Mouse (Mus musculus): ENCODE measurements around the gene Mllt1. TPM values are rescaled to one million over a fixed set of nuclear protein-coding genes. Genes with fewer than 3 reads are reported as not detected.

Gene Mllt1
- total and polyA plus RNA-seq, 3 experiments = 25.0 to 63.0 TPM; not detected in 1

GRCm38 (mm10) chr17:56855421-56855820, 79.8 kb downstream of the Mllt1 start:
- no peaks in the 10 kb centered on the region for H3K79me2 ChIP-seq (ENCODE audit: control insufficient read depth, insufficient read depth, low read length, poor library complexity)
- peak; percentile 56 for DNase-seq (ENCODE audit: low read depth, low spot score)
- no peak overlapping the region for H3K9ac ChIP-seq (ENCODE audit: control insufficient read depth, low read depth, low read length, poor library complexity, severe bottlenecking)
- no peaks in the 10 kb centered on the region for H3K27me3 ChIP-seq (ENCODE audit: control insufficient read depth in 1 of 2, insufficient read depth in 2 of 2, low read length in 2 of 2)
- H3K4me3 ChIP-seq (ENCODE audit: control insufficient read depth in 1 of 2, insufficient read depth in 1 of 2, low read depth in 2 of 2, low read length in 2 of 2) = no peak overlapping the region
- H3K4me1 ChIP-seq (ENCODE audit: control insufficient read depth in 1 of 2, insufficient read depth in 2 of 2, low read length in 2 of 2) = peaks cover 8 to 10% of the 10 kb centered on the region in 2 experiments; a peak in 3 of 4 replicates
- H3K36me3 ChIP-seq (ENCODE audit: control insufficient read depth in 1 of 2, insufficient read depth in 2 of 2, low read length in 2 of 2) = peaks cover 0 to 5% of the 10 kb centered on the region in 2 experiments; a peak in 2 of 4 replicates
- TF ChIP-seq MAZ (IDR thresholded peaks at IDR 0.05; ENCODE audit: low read depth, low read length) = no peak
- TF ChIP-seq BHLHE40 (IDR thresholded peaks at IDR 0.05; ENCODE audit: borderline replicate concordance, low read depth, low read length) = peak; percentile 31; the same call in 1 of the 2 replicates
- TF ChIP-seq MEF2A (IDR thresholded peaks at IDR 0.05; ENCODE audit: extremely low read depth, insufficient replicate concordance, low read depth, low read length, poor library complexity, severe bottlenecking) = no peak
- 0 out of 4 replicates have a peak, but pooled peaks of 1 of the 2 experiments have one; percentile 16 for TF ChIP-seq EP300 (IDR thresholded peaks at IDR 0.05; ENCODE audit: low read depth in 1 of 2, low read length in 2 of 2)
- no peak for TF ChIP-seq KAT2A (conservative IDR thresholded peaks at IDR 0.05; ENCODE audit: low read depth, low read length)
- TF ChIP-seq CTCF (IDR thresholded peaks at IDR 0.05 in 2 of 3, conservative IDR thresholded peaks at IDR 0.05 in 1 of 3; ENCODE audit: control insufficient read depth in 1 of 3, insufficient read depth in 1 of 3, low read depth in 2 of 3, low read length in 3 of 3, poor library complexity in 1 of 3, severe bottlenecking in 1 of 3) = no peak
- TF ChIP-seq USF1 (IDR thresholded peaks at IDR 0.05; ENCODE audit: low read depth, low read length) = no peak
- no peak for TF ChIP-seq RCOR1 (IDR thresholded peaks at IDR 0.05; ENCODE audit: low read depth, low read length)
- no peak for TF ChIP-seq CHD1 (IDR thresholded peaks at IDR 0.05; ENCODE audit: low read depth, low read length)
- TF ChIP-seq MXI1 (IDR thresholded peaks at IDR 0.05; ENCODE audit: low read depth, low read length) = no peak
- TF ChIP-seq SIN3A (IDR thresholded peaks at IDR 0.05; ENCODE audit: low read length) = no peak
- TF ChIP-seq ETS1 (IDR thresholded peaks at IDR 0.05; ENCODE audit: low read depth, low read length) = 0 out of 2 replicates have a peak, but pooled peaks have one; percentile 15
- no peak for TF ChIP-seq JUND (IDR thresholded peaks at IDR 0.05; ENCODE audit: low read depth, low read length)
- no peak for TF ChIP-seq MYB (IDR thresholded peaks at IDR 0.05; ENCODE audit: low read depth, low read length)
- TF ChIP-seq ELF1 (IDR thresholded peaks at IDR 0.05; ENCODE audit: low read depth, low read length) = no peak
- TF ChIP-seq UBTF (IDR thresholded peaks at IDR 0.05; ENCODE audit: borderline replicate concordance, insufficient read depth, low read depth, low read length) = no peak
- TF ChIP-seq GATA1 (IDR thresholded peaks at IDR 0.05; ENCODE audit: low read depth, low read length) = no peak
- peak; percentile 40 for TF ChIP-seq TAL1 (IDR thresholded peaks at IDR 0.05; ENCODE audit: low read length)
- no peak for TF ChIP-seq GABPA (IDR thresholded peaks at IDR 0.05; ENCODE audit: low read depth, low read length)
- TF ChIP-seq TBP (IDR thresholded peaks at IDR 0.05; ENCODE audit: low read depth, low read length) = no peak
- TF ChIP-seq POLR2AphosphoS5 (IDR thresholded peaks at IDR 0.05; ENCODE audit: borderline replicate concordance, low read depth, low read length) = no peak
- no peak for TF ChIP-seq CHD2 (IDR thresholded peaks at IDR 0.05; ENCODE audit: low read length)
- 0 out of 2 replicates have a peak, but pooled peaks have one; percentile 8 for TF ChIP-seq TCF12 (IDR thresholded peaks at IDR 0.05; ENCODE audit: low read depth, low read length)
- H3K9me3 ChIP-seq (replicated peaks; ENCODE audit: insufficient read depth, low read length) = no peaks in the 10 kb centered on the region
- no peak overlapping the region for H3K27ac ChIP-seq (ENCODE audit: control insufficient read depth, low read depth, low read length)
